Mouse (Mus musculus) ovary, postnatal 14 days (tissue): ENCODE measurements around the gene Pip5k1b.

Experiments used
- DNase-seq: peaks from one replicate; pipeline ENCODE4 v3.0.0; 2022; ENCODE audit warnings: low spot score

The Pip5k1b gene

GRCm38 (mm10) chr19:24306351-24306750 is 249.3 kb downstream of the Pip5k1b start:
- no peak for DNase-seq

GRCm38 (mm10) chr19:24302198-24302597 is 253.5 kb downstream of the Pip5k1b start:
- no peak for DNase-seq

GRCm38 (mm10) chr19:24301768-24302148 is 253.9 kb downstream of the Pip5k1b start:
- DNase-seq, result no peak

GRCm38 (mm10) chr19:24300994-24301767 is 254.5 kb downstream of the Pip5k1b start:
- DNase-seq, result peak; percentile 69

GRCm38 (mm10) chr19:24293537-24293936 is 262.1 kb downstream of the Pip5k1b start:
- DNase-seq, result no peak

- DNase-seq, result peak; percentile 39
These were observed 271.5 kb downstream of the Pip5k1b start for GRCm38 (mm10) chr19:24284187-24284586.

- DNase-seq, result no peak
These were observed 274.2 kb downstream of the Pip5k1b start for GRCm38 (mm10) chr19:24281288-24281980.

- DNase-seq, result no peak
These were observed 275.0 kb downstream of the Pip5k1b start, which contains the start of gene Fxn for GRCm38 (mm10) chr19:24280601-24281228. Gene Fxn (minus strand): TSS chr19:24280605.

- DNase-seq, result peak; percentile 65
These were observed 275.7 kb downstream of the Pip5k1b start for GRCm38 (mm10) chr19:24279706-24280600.

- DNase-seq, result no peak
These were observed 276.8 kb downstream of the Pip5k1b start for GRCm38 (mm10) chr19:24278859-24279258.

GRCm38 (mm10) chr19:24274281-24274680 is 281.4 kb downstream of the Pip5k1b start:
- no peak for DNase-seq

GRCm38 (mm10) chr19:24271746-24272426 is 283.8 kb downstream of the Pip5k1b start:
- peak; percentile 74 for DNase-seq

GRCm38 (mm10) chr19:24271326-24271725 is 284.3 kb downstream of the Pip5k1b start:
- DNase-seq, result no peak

GRCm38 (mm10) chr19:24268531-24268930 is 287.1 kb downstream of the Pip5k1b start:
- no peak for DNase-seq

GRCm38 (mm10) chr19:24266046-24266830 is 289.4 kb downstream of the Pip5k1b start:
- DNase-seq, result no peak

GRCm38 (mm10) chr19:24264991-24265390 is 290.7 kb downstream of the Pip5k1b start:
- DNase-seq, result peak; percentile 75

- DNase-seq, result no peak
These were observed 292.9 kb downstream of the Pip5k1b start for GRCm38 (mm10) chr19:24262736-24263135.

GRCm38 (mm10) chr19:24259390-24260351 is 296.0 kb downstream of the Pip5k1b start:
- no peak for DNase-seq

GRCm38 (mm10) chr19:24258368-24258767 is 297.3 kb downstream of the Pip5k1b start:
- no peak for DNase-seq
